Comparison of ENCODE assay signal across 23 mouse cellular contexts in genomic region chr7:122307241-122307640, GRCm38 (mm10).
"Had no signal": no experiment of that assay in that cellular context is flagged by ENCODE, and none has a peak within 500 bp of the region (broad histone marks: within the 10 kb centered on the region; RNA-seq: fewer than 3 reads in every experiment).

No protein-coding gene starts in this region.

- H3K27ac ChIP-seq: gastrocnemius, adult 2 months; heart, embryonic 10.5 days; hindbrain, embryonic 10.5 days; hindbrain, embryonic 12.5 days; hindbrain, embryonic 14.5 days; intestine, embryonic 15.5 days; layer of hippocampus, adult 2 months; left cerebral cortex, adult 2 months; limb, embryonic 13.5 days; limb, embryonic 15.5 days; liver, embryonic 12.5 days; liver, embryonic 14.5 days had no signal

- H3K9ac ChIP-seq: heart, embryonic 12.5 days; hindbrain, embryonic 12.5 days; hindbrain, embryonic 14.5 days; intestine, embryonic 15.5 days; limb, embryonic 13.5 days; limb, embryonic 15.5 days; liver, embryonic 12.5 days; liver, embryonic 14.5 days had no signal

- H3K4me1 ChIP-seq: heart, embryonic 10.5 days; heart, embryonic 12.5 days; intestine, embryonic 15.5 days; liver, embryonic 12.5 days had no signal

- H3K9me3 ChIP-seq: heart, embryonic 10.5 days; hindbrain, embryonic 10.5 days; hindbrain, embryonic 12.5 days; intestine, embryonic 15.5 days; limb, embryonic 13.5 days; limb, embryonic 15.5 days; liver, embryonic 12.5 days had no signal

- DNase-seq: gastrocnemius, adult 2 months; gastrocnemius, postnatal 10 days; gastrocnemius, postnatal 25 days; heart, adult 18-20 months; heart, postnatal 10 days; heart, postnatal 4 days; kidney, adult 18-20 months; kidney, adult 8-10 months; kidney, postnatal 10 days; kidney, postnatal 25 days; kidney, postnatal 4 days had no signal

- H3K36me3 ChIP-seq: heart, embryonic 10.5 days; heart, embryonic 12.5 days; hindbrain, embryonic 10.5 days; hindbrain, embryonic 12.5 days; intestine, embryonic 15.5 days; limb, embryonic 13.5 days; limb, embryonic 15.5 days; liver, embryonic 12.5 days had no signal

- H3K4me3 ChIP-seq: gastrocnemius, adult 2 months; heart, embryonic 10.5 days; heart, embryonic 12.5 days; hindbrain, embryonic 10.5 days; hindbrain, embryonic 12.5 days; intestine, embryonic 15.5 days; layer of hippocampus, adult 2 months; left cerebral cortex, adult 2 months; limb, embryonic 13.5 days; limb, embryonic 15.5 days; liver, embryonic 12.5 days had no signal
